Mouse (Mus musculus) heart, postnatal 0 days (tissue): ENCODE results near the gene Fubp1. TPM values are rescaled to one million over a fixed set of nuclear protein-coding genes. Genes with fewer than 3 reads are reported as not detected.

Experiments
- ATAC-seq: fragments of 200-750 bp; cut with Nextera tagmentation; 2 replicates; pipeline ENCODE4 v1.8.0; 2017; ENCODE audit warnings: low read depth, moderate number of reproducible peaks, moderate library complexity; ENCODE audit not compliant: insufficient read depth
- DNase-seq: peaks from one replicate; pipeline ENCODE4 v3.0.0-alpha.2; 2016; ENCODE audit warnings: low spot score
- H3K27ac ChIP-seq: fragments of 300-500 bp; sonication (generic); 2 replicates; pipeline ENCODE4 v1.5.1; 2014; ENCODE audit warnings: low read depth, mild to moderate bottlenecking
- H3K27me3 ChIP-seq: fragments of 300-500 bp; sonication (generic); 2 replicates; pipeline ENCODE4 v1.6.1; 2014; ENCODE audit warnings: low read length, mixed read lengths; ENCODE audit not compliant: control insufficient read depth, insufficient read depth
- H3K36me3 ChIP-seq: fragments of 300-500 bp; sonication (generic); replicated peaks from 2 replicates; pipeline ENCODE4 v1.6.1; 2014; ENCODE audit warnings: low read length, mixed read lengths; ENCODE audit not compliant: control insufficient read depth, insufficient read depth
- H3K4me1 ChIP-seq: fragments of 300-500 bp; sonication (generic); 2 replicates; pipeline ENCODE4 v1.6.1; 2014; ENCODE audit warnings: antibody characterized with exemption; ENCODE audit not compliant: control insufficient read depth, insufficient read depth
- H3K4me2 ChIP-seq: fragments of 300-500 bp; sonication (generic); 2 replicates; pipeline ENCODE4 v1.6.1; 2014; ENCODE audit warnings: low read depth, mild to moderate bottlenecking, low read length, moderate library complexity
- H3K4me3 ChIP-seq: fragments of 300-500 bp; sonication (generic); 2 replicates; pipeline ENCODE4 v1.5.1; 2014; ENCODE audit warnings: low read depth, low read length
- H3K9ac ChIP-seq: fragments of 300-500 bp; sonication (generic); replicated peaks from 2 replicates; pipeline ENCODE4 v1.6.1; 2014; ENCODE audit warnings: low read depth, low read length, mixed read lengths
- H3K9me3 ChIP-seq: fragments of 300-500 bp; sonication (generic); replicated peaks from 2 replicates; pipeline ENCODE4 v1.6.1; 2016; ENCODE audit warnings: low read length; ENCODE audit not compliant: control insufficient read depth
- CTCF ChIP-seq: IDR thresholded peaks from 2 replicates; pipeline ENCODE4 v1.5.1; 2016; ENCODE audit warnings: antibody characterized with exemption, control low read depth, low read depth
- EP300 ChIP-seq: IDR thresholded peaks from 2 replicates; pipeline ENCODE4 v1.6.1; 2016; ENCODE audit warnings: antibody characterized with exemption, low read depth
- WGBS: fragments of 180-500 bp; shearing (Covaris S2); extraction: QIAGEN DNeasy Blood & Tissue Kit; methylation state at CpG from one replicate; pipeline ENCODE4 v1.1.7; 2014; 5-methylcytosine and 5-hydroxymethylcytosine counted together
- polyA plus RNA-seq: library from polyadenylated mRNA; unstranded; fragments of >200 nt; fragmentation: Nextera tagmentation; extraction: Ambion mirVana; gene quantifications from 2 replicates; pipeline ENCODE4 v1.2.1, GENCODE M21; 2015
- total RNA-seq: library from RNA; depleted of rRNA; stranded (reverse); fragments of >200 nt; gene quantifications from 2 replicates; pipeline ENCODE4 v1.2.3, GENCODE M21; 2014; ENCODE audit warnings: low replicate concordance

Gene Fubp1
- total and polyA plus RNA-seq, 2 experiments from 2014 or later = 71.2 to 72.9 TPM

DNA sequence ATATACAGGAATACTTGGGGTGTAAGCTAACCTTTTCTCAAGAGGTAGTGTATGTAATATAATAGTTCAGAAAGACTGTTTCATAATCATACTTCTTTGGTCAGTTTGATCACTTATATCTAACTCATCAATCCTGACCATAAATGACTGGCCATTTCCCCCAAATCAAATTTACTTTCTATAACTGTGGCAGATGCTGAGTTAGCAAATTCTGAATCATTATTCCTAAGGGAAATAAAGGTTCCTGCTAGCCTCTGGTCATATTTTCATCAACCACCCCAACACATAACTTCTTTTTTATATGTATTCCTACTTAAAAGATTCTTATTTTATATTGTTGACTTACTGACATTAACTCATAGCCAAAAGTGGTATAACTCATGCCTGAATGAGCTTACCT, 7.3 kb upstream of the Fubp1 start:
- TF ChIP-seq CTCF (no peak), EP300 (no peak)
- Histone ChIP-seq H3K27me3 (no peaks in the 10 kb centered on the region), H3K9me3 (no peaks in the 10 kb centered on the region), H3K4me3 (no peak overlapping the region), H3K4me1 (no peaks in the 10 kb centered on the region), H3K27ac (no peak overlapping the region), H3K4me2 (no peak overlapping the region), H3K36me3 (peaks cover 4% of the 10 kb centered on the region; the same call in 1 of the 2 replicates), H3K9ac (no peak overlapping the region)
- DNase-seq (no peak), ATAC-seq (no peak)

DNA sequence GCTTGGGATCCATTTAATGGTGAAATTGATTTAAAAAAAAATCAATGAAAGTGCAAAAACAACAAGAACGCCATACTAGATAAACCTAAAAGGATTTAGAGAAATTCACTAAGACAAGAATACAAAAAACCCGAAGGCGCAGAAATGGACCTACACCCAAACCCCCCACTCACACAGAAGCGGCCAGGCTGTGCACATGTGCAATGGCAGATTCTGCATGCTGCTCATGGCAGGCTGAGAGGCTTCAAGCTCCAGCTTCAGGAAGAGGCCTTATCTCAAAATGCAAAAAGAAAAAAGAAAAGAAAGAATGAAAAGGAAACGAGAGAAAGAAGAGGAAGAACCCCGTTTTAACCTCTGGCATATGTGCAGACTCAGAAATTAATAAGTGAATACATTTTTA, 6.8 kb upstream of the Fubp1 start:
- TF ChIP-seq CTCF (no peak), EP300 (no peak)
- Histone ChIP-seq H3K9me3 (no peaks in the 10 kb centered on the region), H3K27ac (no peak overlapping the region; the same call in 1 of the 2 replicates), H3K4me3 (no peak overlapping the region), H3K27me3 (no peaks in the 10 kb centered on the region), H3K9ac (no peak overlapping the region), H3K36me3 (peaks cover 4% of the 10 kb centered on the region; the same call in 1 of the 2 replicates), H3K4me2 (no peak overlapping the region), H3K4me1 (peaks cover 2% of the 10 kb centered on the region; the same call in 1 of the 2 replicates)
- no peak for DNase-seq
- no peak for ATAC-seq
- 79% methylated on average over 6 of the region's 6 CpGs for WGBS

DNA sequence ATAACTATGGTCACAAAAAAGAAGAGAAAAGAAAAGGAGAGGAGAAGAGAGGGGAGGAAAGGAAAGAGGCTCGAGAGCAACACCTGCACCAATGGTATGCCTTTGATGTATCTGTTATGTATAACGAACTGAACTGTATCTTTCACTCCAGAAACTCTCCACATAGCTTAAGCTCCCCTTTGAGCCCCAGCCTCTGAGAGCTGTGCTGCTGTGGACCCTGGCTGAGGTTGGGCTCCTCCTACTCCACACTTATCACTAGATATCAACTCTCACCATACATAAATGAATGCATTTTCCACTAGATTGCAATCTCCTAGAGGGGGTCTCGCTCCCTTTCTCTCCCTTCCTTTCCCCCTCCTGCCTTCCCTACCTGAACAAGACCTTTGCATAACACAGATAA, 6.2 kb upstream of the Fubp1 start:
- Histone ChIP-seq H3K4me1 (peaks cover 6% of the 10 kb centered on the region; the same call in 1 of the 2 replicates), H3K4me3 (no peak overlapping the region), H3K27me3 (no peaks in the 10 kb centered on the region), H3K4me2 (no peak overlapping the region; the same call in 1 of the 2 replicates), H3K36me3 (peaks cover 4% of the 10 kb centered on the region; the same call in 1 of the 2 replicates), H3K9me3 (no peaks in the 10 kb centered on the region), H3K9ac (no peak overlapping the region), H3K27ac (peak overlapping the region; percentile 53; the same call in 1 of the 2 replicates)
- DNase-seq = no peak
- no peak for ATAC-seq
- 59% methylated on average over 3 of the region's 3 CpGs for WGBS
- TF ChIP-seq EP300 = no peak

DNA sequence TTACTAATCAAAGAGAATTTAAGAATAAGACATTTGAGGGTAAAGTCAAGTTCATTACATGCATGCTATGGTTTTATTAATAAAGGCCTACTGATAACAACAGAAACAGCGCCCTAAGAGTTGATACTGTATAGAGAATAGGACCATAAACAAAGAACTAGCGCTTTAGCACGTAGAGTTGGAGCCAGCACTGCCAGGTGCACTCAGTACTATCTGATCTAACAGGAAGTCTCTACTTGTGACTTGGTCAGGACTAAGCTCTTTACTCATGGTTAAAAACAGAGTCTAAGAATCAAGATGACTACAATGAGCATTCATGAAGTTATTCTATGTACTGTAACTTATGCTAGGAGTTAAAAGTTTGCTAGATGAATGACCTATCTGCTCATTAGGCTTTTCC, 5.6 kb upstream of the Fubp1 start:
- Histone ChIP-seq H3K4me2 (no peak overlapping the region; the same call in 1 of the 2 replicates), H3K4me1 (peaks cover 10% of the 10 kb centered on the region; the same call in 1 of the 2 replicates), H3K36me3 (peaks cover 4% of the 10 kb centered on the region; the same call in 1 of the 2 replicates), H3K9ac (no peak overlapping the region), H3K4me3 (no peak overlapping the region), H3K27me3 (no peaks in the 10 kb centered on the region), H3K9me3 (no peaks in the 10 kb centered on the region), H3K27ac (peak overlapping the region; percentile 53; the same call in 1 of the 2 replicates)
- TF ChIP-seq EP300 (no peak), CTCF (no peak)
- DNase-seq (no peak), ATAC-seq (no peak)
- WGBS = 58% methylated on average over 3 of the region's 3 CpGs

DNA sequence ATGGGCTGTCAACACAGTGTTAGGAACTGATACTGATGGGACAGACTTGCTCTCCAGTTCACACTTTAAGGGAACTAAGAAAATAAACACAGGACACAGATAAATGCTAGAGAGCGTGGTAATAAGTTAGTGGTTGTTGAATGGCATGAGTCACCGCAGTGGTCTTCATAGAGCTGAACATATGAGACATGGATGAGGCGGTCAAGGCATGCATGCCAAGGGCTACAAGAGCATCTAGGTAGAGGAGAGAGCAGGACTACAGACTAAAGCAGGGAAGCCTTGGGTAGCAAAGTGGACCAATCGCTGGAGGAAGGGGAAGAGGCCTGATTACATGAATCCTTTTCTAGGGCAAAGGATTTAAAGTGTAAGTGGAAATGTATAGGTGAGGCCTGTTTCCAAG, 3.1 kb upstream of the Fubp1 start:
- Histone ChIP-seq H3K36me3 (peaks cover 4% of the 10 kb centered on the region; the same call in 1 of the 2 replicates), H3K4me3 (no peak overlapping the region), H3K9ac (no peak overlapping the region), H3K4me1 (peaks cover 15% of the 10 kb centered on the region; the same call in 1 of the 2 replicates), H3K27me3 (no peaks in the 10 kb centered on the region), H3K9me3 (no peaks in the 10 kb centered on the region), H3K4me2 (no peak overlapping the region), H3K27ac (no peak overlapping the region)
- 91% methylated on average over 4 of the region's 4 CpGs for WGBS
- TF ChIP-seq EP300 = no peak
- no peak for ATAC-seq
- DNase-seq = no peak
